9 mouse cellular contexts compared by ENCODE assay signal in genomic region chr2:114011838-114012237, GRCm38 (mm10). TPM values are rescaled to one million over a fixed set of nuclear protein-coding genes. Genes with fewer than 3 reads are reported as not detected.
A peak's percentile ranks its signal among the peaks of the same experiment; 100 is the strongest.
DNase-seq lines count a peak whose midpoint lies in the region; ATAC-seq and TF ChIP-seq lines count a peak whose summit lies in the region.
"Had no signal": no experiment of that assay in that cellular context is flagged by ENCODE, and none has a peak within 500 bp of the region (broad histone marks: within the 10 kb centered on the region; RNA-seq: fewer than 3 reads in every experiment).

No protein-coding gene starts in this region.

- TF ChIP-seq POLR2A in lung, adult 2 months (IDR thresholded peaks at IDR 0.05; ENCODE audit: borderline replicate concordance, extremely low read depth, low read depth, low read length): no peak

- no peak for TF ChIP-seq CTCF in lung, adult 2 months (IDR thresholded peaks at IDR 0.05; ENCODE audit: insufficient read depth, low read length)

- H3K9ac ChIP-seq in lung, embryonic 16.5 days (ENCODE audit: low read length): no peak overlapping the region
- no peak overlapping the region for H3K9ac ChIP-seq in midbrain, embryonic 13.5 days (replicated peaks)

- 0 out of 2 replicates have a peak, but pooled peaks have one; percentile 34 for ATAC-seq in lung, embryonic 16.5 days (ENCODE audit: low read depth)
- ATAC-seq in common myeloid progenitor, adult 5-6 weeks (replicated peaks; ENCODE audit: low read depth, poor library complexity, severe bottlenecking): peak; percentile 76
- no peak for ATAC-seq in midbrain, embryonic 13.5 days
- no peak for ATAC-seq in erythroblast, adult 5-6 weeks (replicated peaks; ENCODE audit: low FRiP score, poor library complexity, severe bottlenecking)
- no peak for ATAC-seq in activated CD4-positive, CD25-positive, alpha-beta regulatory T cell, adult 4 months

- 0 out of 2 replicates have a peak, but pooled peaks cover 4% of the 10 kb centered on the region for H3K4me1 ChIP-seq in lung, embryonic 16.5 days (replicated peaks; ENCODE audit: control insufficient read depth, insufficient read depth, low read length)
- H3K4me1 ChIP-seq in lung, adult 2 months (ENCODE audit: control insufficient read depth, insufficient read depth, low read length): no peaks in the 10 kb centered on the region
- peaks cover 14% of the 10 kb centered on the region for H3K4me1 ChIP-seq in midbrain, embryonic 13.5 days (replicated peaks)

- H3K27me3 ChIP-seq in lung, embryonic 16.5 days (ENCODE audit: control insufficient read depth, insufficient read depth, low read depth, low read length): peaks cover 31% of the 10 kb centered on the region
- H3K27me3 ChIP-seq in midbrain, embryonic 13.5 days: peaks cover 27% of the 10 kb centered on the region

- no peak for DNase-seq in lung, adult 2 months
- peak; percentile 9 for DNase-seq in induced T-regulatory cell, adult 2 months (ENCODE audit: low read depth)
- no peak for DNase-seq in layer of hippocampus, postnatal 14 days (ENCODE audit: low spot score in 2 of 2)

- no peaks in the 10 kb centered on the region for H3K36me3 ChIP-seq in lung, embryonic 16.5 days (ENCODE audit: control insufficient read depth, insufficient read depth, low read length)
- H3K36me3 ChIP-seq in midbrain, embryonic 13.5 days: no peaks in the 10 kb centered on the region

- H3K4me3 ChIP-seq in lung, embryonic 16.5 days (ENCODE audit: low read length): no peak overlapping the region
- H3K4me3 ChIP-seq in lung, adult 2 months (replicated peaks; ENCODE audit: extremely low read depth, low read depth, low read length): no peak overlapping the region
- H3K4me3 ChIP-seq in midbrain, embryonic 13.5 days (replicated peaks): peak overlapping the region; percentile 73
- H3K4me3 ChIP-seq: megakaryocyte, embryonic 14.5 days had no signal

- 56% methylated on average over 4 of the region's 4 CpGs for WGBS in lung, embryonic 16.5 days
- WGBS in lung, adult 2 months: 39% methylated on average over 4 of the region's 4 CpGs
- 39% methylated on average over 4 of the region's 4 CpGs for WGBS in midbrain, embryonic 13.5 days

- H3K27ac ChIP-seq in lung, embryonic 16.5 days (ENCODE audit: low read length): no peak overlapping the region
- no peak overlapping the region for H3K27ac ChIP-seq in midbrain, embryonic 13.5 days

- no peaks in the 10 kb centered on the region for H3K9me3 ChIP-seq in lung, embryonic 16.5 days (ENCODE audit: control insufficient read depth, low read length)
- 0 out of 2 replicates have a peak, but pooled peaks cover 2% of the 10 kb centered on the region for H3K9me3 ChIP-seq in midbrain, embryonic 13.5 days

- H3K4me2 ChIP-seq in lung, embryonic 16.5 days (ENCODE audit: low read depth, low read length): no peak overlapping the region
- peak overlapping the region; percentile 86 for H3K4me2 ChIP-seq in midbrain, embryonic 13.5 days (replicated peaks)

RNA-seq across cellular contexts. Expression of gene Gjd2, which starts 1.6 kb away (rescaled TPM):
- 0.05 and 0.14 TPM in 2 replicates for polyA plus RNA-seq in lung, embryonic 16.5 days (2015; fragmentation: Nextera tagmentation; extraction: Ambion mirVana)
- polyA plus RNA-seq in lung, adult 2 months (2012; rRNA removed): 0.04 TPM in 1 of 2 replicates, not detected in the other
- total RNA-seq in common myeloid progenitor, adult 5-6 weeks (2017): not detected in 2 replicates
- polyA plus RNA-seq in midbrain, embryonic 13.5 days (2015; fragmentation: Nextera tagmentation; extraction: Ambion mirVana): 5.5 and 6.4 TPM in 2 replicates
- total RNA-seq in erythroblast, adult 5-6 weeks (2015; ENCODE audit: low replicate concordance): not detected in 2 replicates
- not detected in 2 replicates for total RNA-seq in erythroblast, adult 5-6 weeks (2017; ENCODE audit: low replicate concordance)
- polyA plus RNA-seq in activated CD4-positive, CD25-positive, alpha-beta regulatory T cell, adult 4 months (2017; shearing (Covaris generic)): not detected
- total RNA-seq in layer of hippocampus, postnatal 14 days (2021): 10 to 100 TPM; 13.8 to 14.3 TPM

RNA-seq across cellular contexts. Expression of gene Actc1, which starts 41.5 kb away (rescaled TPM):
- polyA plus RNA-seq in lung, embryonic 16.5 days (2015; fragmentation: Nextera tagmentation; extraction: Ambion mirVana): 403 and 418 TPM in 2 replicates
- 400 and 721 TPM in 2 replicates for polyA plus RNA-seq in lung, adult 2 months (2012; rRNA removed)
- total RNA-seq in common myeloid progenitor, adult 5-6 weeks (2017): not detected in 2 replicates
- polyA plus RNA-seq in midbrain, embryonic 13.5 days (2015; fragmentation: Nextera tagmentation; extraction: Ambion mirVana): 1.0 and 4.1 TPM in 2 replicates
- total RNA-seq in erythroblast, adult 5-6 weeks (2015; ENCODE audit: low replicate concordance): not detected in 2 replicates
- total RNA-seq in erythroblast, adult 5-6 weeks (2017; ENCODE audit: low replicate concordance): not detected in 2 replicates
- not detected for polyA plus RNA-seq in activated CD4-positive, CD25-positive, alpha-beta regulatory T cell, adult 4 months (2017; shearing (Covaris generic))
- total RNA-seq in layer of hippocampus, postnatal 14 days (2021): not detected

Comparison
In these comparisons a context has a peak if more than half of its experiments do, and no peak if none do; other contexts are left out.
1. ATAC-seq: peak in lung, embryonic 16.5 days (single experiment) and common myeloid progenitor, adult 5-6 weeks (single experiment); none in midbrain, embryonic 13.5 days (single experiment), erythroblast, adult 5-6 weeks (single experiment) and activated CD4-positive, CD25-positive, alpha-beta regulatory T cell, adult 4 months (single experiment).
2. RNA of gene Actc1, which starts 41.5 kb away (polyA plus RNA-seq): 400 to 721 TPM in lung, adult 2 months and 403 to 418 TPM in lung, embryonic 16.5 days; 1.0 to 4.1 TPM in midbrain, embryonic 13.5 days and not detected in activated CD4-positive, CD25-positive, alpha-beta regulatory T cell, adult 4 months; every median in the first group is over 10 times any median in the second.